Mouse (Mus musculus) activated CD4-positive, CD25-positive, alpha-beta regulatory T cell, adult 4 months (primary cell): ENCODE measurements around the gene Lrrc32. TPM values are rescaled to one million over a fixed set of nuclear protein-coding genes. Genes with fewer than 3 reads are reported as not detected.

Experiments used
- ATAC-seq: one replicate; pipeline ENCODE4 v1.8.0; 2017
- polyA plus RNA-seq, 2 experiments: library from polyadenylated mRNA; unstranded; fragments of 100-300 nt; shearing (Covaris generic); gene quantifications; one replicate each; pipeline ENCODE4 v1.2.1; 2017

Lrrc32 gene
- polyA plus RNA-seq, 2 experiments from 2014 or later: 57.2 to 89.2 TPM

DNA sequence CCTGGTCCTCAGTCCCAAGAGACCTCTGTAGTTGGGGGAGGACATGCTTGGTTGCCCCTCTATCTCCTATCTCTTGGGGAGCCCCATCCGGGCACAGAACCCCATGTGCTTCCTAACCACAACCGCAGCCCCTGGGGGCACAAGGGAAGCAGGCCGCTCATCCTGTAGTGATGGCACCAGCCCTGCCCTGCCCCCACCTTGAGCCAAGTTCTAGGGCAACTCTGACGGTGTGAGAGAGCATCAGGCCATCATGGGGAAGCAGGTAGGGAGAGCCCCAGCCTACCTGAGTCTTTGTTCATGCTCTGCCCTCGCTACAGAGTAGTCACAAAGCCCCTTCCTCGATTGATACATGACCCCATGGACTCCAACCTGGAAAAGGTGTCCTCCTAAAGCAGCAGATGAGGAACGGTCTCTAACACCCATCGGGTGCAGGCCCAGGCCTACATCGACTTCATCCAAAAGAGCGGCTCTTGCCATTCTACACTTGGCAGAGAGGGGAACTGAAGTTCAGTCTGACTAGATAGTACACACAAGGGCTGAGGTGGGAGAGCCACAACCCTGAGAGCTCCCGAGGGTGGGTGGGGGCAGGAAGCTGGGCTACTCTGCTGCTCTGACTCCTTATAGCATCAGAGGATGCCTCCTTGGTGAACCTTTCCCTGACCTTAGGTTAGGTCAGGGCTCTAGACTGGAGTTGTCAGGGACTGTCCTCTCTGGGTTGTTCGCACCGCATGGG, 519 bp upstream of the Lrrc32 start:
- peak; percentile 29 for ATAC-seq

DNA sequence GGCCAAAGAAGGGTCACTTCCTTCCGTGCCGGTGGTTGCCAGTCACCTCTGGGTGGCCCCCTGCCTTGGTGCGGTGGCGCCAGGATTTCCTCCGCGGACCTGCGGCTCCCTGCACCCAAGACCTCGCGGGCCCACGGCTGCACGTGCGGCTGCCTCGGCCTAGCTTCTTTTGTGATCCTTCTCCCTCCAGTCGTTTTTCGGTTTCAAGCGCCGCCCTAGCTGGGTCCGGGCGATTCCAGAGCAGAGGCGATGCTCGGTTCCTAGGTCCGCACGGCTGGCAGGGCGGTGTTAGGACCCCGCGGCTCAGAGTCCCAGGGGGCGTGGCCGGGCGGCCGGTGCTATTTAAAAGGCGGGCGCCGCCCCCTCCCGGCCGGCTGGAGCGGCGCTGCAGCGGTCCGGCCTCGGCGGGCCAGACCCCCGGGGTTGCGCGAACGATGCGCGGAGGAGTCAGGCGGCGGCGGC, 571 bp downstream of the Lrrc32 start:
- ATAC-seq: peak; percentile 11

GRCm38 (mm10) chr7:98490328-98490727, 1.2 kb downstream of the Lrrc32 start:
- no peak for ATAC-seq

DNA sequence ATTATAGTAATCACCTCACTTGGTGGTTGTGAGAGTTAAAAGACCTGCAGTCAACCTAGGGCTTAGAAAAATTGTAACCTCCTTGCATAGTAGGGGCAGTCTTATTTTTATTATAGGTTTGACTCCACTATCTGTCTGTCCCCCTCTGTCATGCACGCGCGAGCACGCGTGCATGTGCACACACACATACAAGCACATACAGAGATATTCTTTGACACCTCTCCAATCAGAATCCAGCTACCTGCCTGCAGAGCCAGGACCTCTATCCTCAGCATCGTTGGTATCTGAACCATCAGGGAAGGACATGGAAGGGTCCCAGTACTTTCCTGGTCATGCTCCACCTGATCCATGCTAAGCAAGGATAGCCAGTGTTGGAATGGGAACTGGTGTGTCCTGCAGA, 1.8 kb downstream of the Lrrc32 start:
- no peak for ATAC-seq

DNA sequence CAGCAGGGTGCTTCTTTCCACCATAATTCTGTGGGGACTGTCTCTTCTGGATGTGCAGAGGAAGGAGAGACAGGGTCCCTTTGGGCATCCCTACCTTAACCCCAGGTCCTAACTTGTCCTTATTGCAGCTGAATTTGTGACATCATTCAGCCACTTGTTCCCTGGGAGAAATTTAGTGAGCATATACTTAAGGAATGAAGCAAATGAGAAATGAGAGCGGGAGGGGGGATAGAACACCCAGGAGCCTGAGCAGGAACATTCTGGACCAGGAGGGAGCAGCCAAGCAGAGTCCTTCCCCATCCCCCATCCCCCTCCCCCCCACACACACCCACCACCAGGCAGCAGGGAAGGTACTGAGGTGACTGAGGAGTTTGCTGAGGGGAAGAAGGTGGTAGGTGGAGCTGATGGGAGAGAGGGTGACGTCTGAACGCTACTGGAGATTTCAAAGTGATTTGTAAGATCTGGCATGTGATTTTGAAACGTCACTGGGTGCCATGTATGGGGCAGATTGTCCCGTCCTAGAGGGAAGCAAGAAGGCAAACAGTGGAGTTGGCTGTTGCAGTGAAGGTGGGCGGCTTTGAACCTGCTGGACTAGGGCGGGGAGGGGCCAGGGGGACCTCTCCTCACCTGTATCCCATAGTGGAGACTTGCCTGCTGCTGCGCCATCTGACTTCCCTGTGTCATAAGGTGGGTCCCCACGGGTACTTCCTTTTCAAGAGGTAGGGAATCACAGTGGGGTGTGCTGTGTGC, 2.5 kb downstream of the Lrrc32 start:
- ATAC-seq: peak; percentile 68

- ATAC-seq: no peak
Observed at GRCm38 (mm10) chr7:98492331-98492730, 3.2 kb downstream of the Lrrc32 start.

GRCm38 (mm10) chr7:98493307-98493706, 4.2 kb downstream of the Lrrc32 start:
- no peak for ATAC-seq

DNA sequence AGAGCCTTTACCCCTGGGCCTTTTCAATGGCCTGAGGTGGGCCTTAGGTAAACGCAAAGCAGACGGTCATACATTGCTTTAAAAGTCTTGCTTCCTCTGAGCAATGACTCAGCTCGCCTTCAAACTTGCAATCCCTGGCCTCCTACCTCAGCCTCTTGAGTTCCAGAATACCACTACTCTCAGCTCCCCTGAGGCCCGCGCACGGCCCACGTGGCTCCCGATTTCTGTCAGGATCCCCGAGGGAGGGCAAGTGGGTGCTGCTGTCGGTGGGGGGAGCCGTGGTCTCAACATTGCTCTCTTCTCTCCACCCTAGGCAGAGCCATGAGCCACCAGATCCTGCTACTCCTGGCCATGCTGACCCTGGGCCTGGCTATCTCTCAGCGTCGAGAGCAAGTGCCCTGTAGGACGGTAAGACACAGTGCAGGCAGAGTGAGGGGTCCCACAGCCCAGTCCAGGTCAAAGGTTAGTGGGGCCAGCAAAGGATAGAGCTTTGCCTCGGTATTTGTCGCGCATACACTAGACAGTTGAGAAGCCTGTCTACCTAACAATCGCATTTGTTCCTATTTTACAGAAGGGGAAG, 4.9 kb downstream of the Lrrc32 start:
- no peak for ATAC-seq

- ATAC-seq: no peak
Observed at GRCm38 (mm10) chr7:98495591-98495990, 6.5 kb downstream of the Lrrc32 start.

- no peak for ATAC-seq
Observed at GRCm38 (mm10) chr7:98497451-98497850, 8.4 kb downstream of the Lrrc32 start.

- ATAC-seq: no peak
Observed at GRCm38 (mm10) chr7:98498101-98498500, 9.0 kb downstream of the Lrrc32 start.

GRCm38 (mm10) chr7:98498656-98499560, 9.8 kb downstream of the Lrrc32 start:
- no peak for ATAC-seq

- ATAC-seq: no peak
Observed at GRCm38 (mm10) chr7:98499561-98500292, 10.6 kb downstream of the Lrrc32 start.

DNA sequence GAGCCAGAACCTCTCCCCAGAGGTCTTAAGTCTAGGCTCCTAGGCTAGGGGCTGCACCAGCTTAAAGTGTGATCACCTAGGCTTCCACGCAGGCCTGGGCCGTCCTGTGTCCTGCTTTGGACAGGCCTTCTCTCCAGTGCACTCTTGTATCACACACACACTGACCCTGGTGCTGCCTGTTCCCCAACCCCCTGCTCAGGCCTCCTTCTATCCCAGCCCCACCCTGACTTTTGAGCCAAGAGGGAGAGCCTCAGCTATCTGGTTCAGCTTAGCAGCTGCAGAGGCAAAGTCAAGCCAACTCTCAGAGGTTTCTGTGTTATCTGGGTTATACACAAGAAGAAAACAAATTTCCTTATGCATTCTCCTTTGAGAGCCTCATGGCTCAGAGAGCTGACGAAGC, 11.4 kb downstream of the Lrrc32 start:
- no peak for ATAC-seq

GRCm38 (mm10) chr7:98501078-98501477, 12.0 kb downstream of the Lrrc32 start:
- ATAC-seq: no peak

DNA sequence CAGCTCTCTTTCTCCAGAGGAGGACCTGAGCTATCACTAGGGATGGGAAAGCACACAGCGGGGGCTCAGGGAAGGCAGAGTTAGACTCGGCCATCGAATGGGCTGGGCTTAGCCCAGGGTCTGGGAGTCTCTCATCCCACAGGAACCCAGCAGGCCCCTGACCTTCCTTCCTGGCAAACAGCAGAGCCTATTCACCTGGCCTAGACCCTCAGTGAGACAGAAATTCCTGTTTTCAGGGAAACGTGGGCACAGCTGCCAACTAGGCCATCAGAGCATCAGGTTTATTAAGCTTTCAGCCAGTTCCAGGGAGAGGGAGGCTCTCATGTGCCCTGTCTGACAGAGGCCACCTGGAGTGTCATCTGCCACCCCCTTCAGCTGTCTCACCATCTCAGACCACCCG, 13.8 kb downstream of the Lrrc32 start:
- ATAC-seq: no peak

GRCm38 (mm10) chr7:98503951-98504647, 15.0 kb downstream of the Lrrc32 start:
- no peak for ATAC-seq

DNA sequence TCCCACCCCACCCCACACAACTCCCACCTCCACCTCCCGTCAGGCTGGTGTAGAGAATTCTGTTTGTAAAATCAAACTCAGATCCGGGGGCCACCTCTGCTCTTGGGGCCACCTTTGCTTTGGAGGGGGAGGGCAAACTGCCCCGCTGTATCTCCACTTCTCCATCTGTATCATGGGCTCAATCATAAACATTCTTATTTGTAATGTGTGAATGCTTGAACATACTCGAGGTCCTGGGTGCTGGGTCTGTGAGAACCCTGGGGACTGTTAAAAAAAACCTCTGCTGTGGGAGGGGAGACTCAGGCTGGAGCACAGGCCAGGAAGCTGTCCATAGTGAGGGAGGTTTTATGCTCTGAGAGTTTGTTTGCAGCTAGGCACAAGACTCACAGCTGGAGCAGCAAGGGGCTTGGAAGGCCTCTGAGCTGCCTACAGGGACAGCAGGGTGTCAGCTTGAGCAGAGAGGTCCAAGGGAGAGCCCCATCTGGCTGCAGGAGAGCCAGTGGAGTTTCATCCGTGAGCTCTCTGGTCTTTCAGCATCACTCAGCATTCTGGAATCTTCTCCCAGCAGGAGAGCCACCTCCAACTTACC, 15.7 kb downstream of the Lrrc32 start:
- ATAC-seq: no peak

DNA sequence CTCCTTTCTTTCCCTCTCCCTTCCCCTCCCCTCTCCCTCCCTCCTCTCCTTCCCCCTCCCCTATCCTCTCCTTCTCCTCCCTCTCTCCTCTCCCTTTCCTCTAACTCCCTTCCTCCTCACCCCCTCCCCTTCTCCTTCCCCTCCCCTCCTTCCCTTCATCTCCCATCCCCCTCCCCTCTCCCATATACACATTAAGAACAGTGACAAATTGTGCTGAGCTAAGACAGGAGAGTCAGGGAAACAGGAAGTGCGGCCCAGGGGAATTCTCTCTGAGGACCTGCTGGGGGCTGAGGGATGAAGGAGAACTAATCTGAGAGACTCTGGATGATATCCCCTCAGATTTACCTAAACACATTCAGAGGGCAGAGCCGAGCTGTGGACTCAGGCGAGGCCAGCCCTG, 16.6 kb downstream of the Lrrc32 start:
- no peak for ATAC-seq
